Mouse (Mus musculus) left cerebral cortex, adult 11 months (tissue): Measurements from ENCODE around the gene Gnmt.
A peak's percentile ranks its signal among the peaks of the same experiment; 100 is the strongest.
"Not testable (repeated sequence)": the region's sequence is repeated elsewhere in the genome, so short reads cannot be mapped to it uniquely, and the experiment has no call there.

ENCODE experiments used
- DNase-seq: peaks from one replicate; pipeline ENCODE4 v3.0.0; 2022; ENCODE audit warnings: low spot score

The Gnmt gene

GRCm38 (mm10) chr17:46728904-46729318 lies at the start of gene Gnmt:
TSS of gene Gnmt (minus strand) at chr17:46729168.
- no peak for DNase-seq

DNA sequence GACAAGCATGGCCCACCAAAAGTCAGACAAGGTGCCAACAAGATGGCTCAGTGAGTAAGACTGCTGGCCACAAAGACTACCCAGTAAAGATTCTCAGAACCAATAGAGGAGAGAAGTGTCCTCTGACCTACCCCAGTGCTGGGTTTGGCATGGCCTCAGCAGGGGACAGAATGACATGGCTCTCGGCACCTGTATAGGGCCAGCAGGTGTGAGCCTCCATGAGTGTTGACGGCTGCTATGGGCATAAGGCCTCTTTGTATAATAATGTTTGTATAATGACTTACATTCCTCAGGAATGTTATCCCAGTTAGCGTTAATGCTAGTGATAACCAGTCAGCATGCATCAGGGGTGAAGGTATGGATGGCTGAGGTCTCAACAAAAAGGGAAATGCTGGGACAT lies 47.1 kb upstream of the Gnmt start:
- no peak for DNase-seq

GRCm38 (mm10) chr17:46775070-46775469 lies 46.1 kb upstream of the Gnmt start:
- no peak for DNase-seq

DNA sequence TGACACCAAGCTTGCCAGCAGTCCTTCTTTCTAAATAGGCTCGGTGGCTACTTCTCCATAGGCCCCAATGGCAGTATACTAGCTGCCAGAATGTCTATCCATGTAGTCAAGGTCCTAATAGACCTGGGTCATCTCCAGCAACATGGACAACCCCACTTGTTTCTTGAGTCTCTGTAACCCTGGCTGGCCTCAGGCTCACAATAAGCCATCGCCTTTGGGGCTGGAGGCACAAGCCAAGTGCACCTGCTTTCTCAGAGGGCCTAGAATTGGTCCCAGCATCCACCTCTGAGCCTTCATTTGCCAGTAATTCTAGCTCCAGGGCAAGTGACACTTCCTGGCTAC lies 45.1 kb upstream of the Gnmt start:
- no peak for DNase-seq

DNA sequence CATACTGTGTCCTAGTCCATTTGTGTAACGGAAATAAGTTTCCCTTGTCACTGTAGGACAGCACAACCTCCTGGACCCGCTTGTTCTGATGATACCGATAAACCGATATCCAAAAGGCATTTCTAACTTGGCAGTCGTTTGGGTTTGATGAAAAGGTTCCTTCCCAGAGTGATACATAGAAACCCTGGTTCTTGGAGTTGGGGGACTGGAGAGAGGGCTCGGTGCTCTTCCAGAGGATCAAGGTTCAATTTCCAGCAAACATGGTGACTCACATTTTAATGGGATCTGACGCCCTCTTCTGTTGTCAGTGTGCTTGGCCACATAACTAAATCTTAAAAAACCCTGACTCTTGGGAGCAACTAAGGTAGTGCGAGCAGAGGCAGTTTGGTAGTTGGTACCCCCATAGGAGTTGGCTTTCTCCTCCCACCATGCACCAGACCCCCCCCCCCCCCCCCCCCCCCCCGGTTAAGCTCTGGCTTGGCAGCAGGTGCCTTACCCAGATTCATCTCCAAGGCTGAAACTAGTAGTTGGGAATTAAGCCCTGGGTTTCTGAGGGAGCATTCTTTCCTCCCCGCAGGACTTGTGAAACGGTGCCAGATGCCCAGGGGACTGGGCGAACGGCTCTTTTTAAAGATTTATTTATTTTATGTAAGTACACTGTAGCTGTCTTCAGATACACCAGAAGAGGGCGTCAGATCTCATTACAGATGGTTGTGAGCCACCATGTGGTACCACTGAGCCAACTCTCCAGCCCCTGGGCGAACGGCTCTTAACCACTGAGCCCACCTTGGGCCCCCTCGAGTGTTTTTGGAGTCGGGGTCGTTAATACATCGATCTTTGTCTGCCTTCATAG lies 44.5 kb upstream of the Gnmt start:
- no peak for DNase-seq

DNA sequence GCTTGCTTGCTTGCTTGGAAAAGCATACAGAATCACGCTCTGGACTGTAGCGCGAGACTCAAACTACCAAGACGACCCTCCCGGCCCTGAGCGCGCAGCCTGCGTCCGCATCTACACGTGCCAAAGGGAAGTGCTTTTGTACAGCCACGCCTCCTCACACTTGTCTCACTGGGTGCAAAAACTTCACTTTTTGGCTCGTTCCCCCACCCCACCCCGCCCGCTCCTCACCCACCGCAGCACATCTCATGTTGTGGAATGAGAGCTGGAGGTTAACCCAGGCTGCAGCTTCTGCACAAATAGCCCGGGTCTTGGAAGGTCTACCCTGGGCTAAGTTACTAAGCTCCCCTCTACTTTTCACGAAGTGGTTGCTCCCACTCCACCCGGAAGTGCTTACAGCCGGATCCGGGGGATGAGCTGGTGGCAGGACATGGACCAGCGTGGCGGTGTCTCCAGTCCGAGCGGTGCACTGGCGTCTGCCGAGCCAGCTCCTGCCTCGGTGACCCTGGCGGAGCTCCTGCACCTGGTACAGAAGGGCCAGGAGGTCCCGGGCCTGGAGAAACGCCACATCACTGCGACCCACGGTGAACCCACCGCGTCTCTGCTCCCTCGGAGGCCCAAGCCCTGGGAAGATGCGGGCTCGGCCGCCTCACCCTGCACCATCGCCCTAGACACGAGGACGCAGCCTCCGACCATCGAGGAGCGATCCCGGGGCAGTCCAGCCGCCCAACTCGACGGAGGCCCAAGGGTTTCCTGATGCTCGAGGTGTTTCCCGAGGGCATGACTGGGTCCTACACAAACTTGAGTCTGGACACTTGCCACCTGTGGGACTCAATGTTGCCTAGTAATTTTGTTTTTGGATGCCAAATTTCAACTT lies 43.7 kb upstream of the Gnmt start, which contains the start of gene 2310039H08Rik:
Gene 2310039H08Rik (plus strand): TSS at position 232 of the 874 bp plus-strand sequence.
- peak; percentile 72 for DNase-seq

DNA sequence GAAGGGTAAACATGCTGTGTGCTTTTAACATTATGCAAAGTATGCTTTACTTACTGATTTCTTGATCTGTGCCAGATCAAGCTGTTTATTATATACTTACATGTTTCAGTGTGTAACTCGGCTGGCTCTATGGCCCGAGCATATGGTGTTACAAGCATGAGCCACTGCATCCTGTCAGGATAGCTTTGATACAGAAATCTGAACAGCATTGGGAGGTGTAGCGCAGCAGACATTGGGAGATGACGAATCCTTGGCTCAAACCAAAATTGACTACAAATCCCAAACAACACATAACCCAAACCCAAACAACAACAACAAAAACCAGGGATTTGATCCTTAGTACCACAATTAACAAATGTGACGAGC lies 43.1 kb upstream of the Gnmt start:
- DNase-seq, result no peak

DNA sequence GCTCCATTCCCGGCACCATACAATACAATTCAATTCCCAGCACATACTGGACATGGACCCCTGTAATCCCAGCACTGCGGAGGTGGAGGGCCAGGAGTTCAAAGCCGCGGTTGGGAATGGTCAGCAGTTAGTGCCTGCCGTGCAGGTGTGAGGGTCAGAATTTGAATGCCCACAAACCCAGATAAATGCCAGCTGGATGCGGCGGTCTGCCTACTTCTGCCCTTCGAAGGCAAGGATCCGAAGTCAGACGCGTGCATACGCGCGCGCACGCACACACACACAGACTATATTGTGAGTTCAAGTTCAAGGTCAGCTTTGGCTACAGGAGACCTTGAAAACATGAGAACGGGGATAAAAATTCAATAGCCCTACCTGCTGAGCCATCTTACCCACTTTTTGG lies 42.6 kb upstream of the Gnmt start:
- DNase-seq, result no peak

DNA sequence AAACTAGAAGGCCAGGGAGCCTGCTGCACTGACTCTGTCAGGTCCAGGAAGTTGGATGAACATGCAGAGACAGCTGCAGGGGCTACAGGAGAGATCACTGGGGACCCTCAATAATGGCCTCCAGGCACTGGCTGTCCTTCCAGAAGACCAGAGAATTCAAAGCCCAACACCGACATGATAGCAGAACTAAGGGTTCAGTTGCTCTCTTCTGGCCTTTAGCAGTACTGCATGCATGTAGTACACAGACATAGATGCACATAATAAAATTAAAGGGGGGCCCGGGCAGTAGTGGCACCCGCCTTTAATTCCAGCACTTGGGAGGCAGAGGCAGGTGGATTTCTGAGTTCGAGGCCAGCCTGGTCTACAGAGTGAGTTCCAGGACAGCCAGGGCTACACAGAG lies 42.1 kb upstream of the Gnmt start:
- DNase-seq, result no peak

DNA sequence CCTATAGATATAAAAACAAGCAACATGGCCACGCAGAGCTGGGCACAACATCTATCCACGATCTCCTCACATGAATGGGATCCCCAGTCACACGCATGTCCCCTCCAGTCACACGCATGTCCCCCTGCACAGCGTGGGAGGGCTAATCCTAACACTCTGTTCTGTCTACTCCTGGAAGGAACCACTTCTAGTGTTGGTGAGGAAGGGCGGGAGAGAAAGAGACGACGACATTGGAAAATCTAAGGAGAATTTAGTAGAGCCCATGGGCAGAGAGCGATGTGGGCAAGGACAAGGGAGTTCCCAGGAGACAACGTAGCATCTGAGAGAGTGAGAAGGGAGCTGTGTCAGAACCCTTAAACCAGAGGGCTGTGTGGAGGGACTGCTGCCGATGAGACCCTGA lies 41.6 kb upstream of the Gnmt start:
- DNase-seq, result no peak

- DNase-seq, result no peak
Measured at GRCm38 (mm10) chr17:46767868-46768267, 38.9 kb upstream of the Gnmt start.

GRCm38 (mm10) chr17:46764916-46765315 lies 35.9 kb upstream of the Gnmt start:
- DNase-seq, result not testable (repeated sequence)

DNA sequence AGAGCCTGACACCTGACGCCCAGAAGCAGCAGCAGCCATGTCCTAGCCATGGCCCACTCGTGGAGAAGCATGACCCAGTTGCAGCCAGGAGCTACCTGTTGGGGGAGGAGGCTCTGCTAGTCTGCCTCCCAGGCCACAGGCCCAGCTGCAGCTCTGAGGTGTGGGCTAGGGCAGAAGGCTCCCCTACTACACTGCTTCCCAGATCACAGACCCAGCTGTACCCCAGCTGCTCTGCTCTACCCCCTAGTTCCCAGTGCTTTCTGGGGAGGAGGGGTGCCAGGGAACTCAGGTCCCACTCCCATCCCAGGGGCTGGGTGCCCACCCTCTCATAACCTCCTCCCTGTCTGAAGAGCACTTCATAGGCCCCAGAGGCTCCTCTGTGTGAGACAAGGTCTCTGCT lies 34.6 kb upstream of the Gnmt start, which contains the start of gene Ptcra:
Gene Ptcra (minus strand): TSS at position 169 of the 400 bp plus-strand sequence.
- DNase-seq, result no peak

GRCm38 (mm10) chr17:46758753-46759152 lies 29.8 kb upstream of the Gnmt start:
- no peak for DNase-seq

- DNase-seq, result peak; percentile 96
Measured at GRCm38 (mm10) chr17:46751794-46752556, 23.0 kb upstream of the Gnmt start, which contains the start of gene Cnpy3. TSS of gene Cnpy3 (minus strand) at chr17:46752214.

DNA sequence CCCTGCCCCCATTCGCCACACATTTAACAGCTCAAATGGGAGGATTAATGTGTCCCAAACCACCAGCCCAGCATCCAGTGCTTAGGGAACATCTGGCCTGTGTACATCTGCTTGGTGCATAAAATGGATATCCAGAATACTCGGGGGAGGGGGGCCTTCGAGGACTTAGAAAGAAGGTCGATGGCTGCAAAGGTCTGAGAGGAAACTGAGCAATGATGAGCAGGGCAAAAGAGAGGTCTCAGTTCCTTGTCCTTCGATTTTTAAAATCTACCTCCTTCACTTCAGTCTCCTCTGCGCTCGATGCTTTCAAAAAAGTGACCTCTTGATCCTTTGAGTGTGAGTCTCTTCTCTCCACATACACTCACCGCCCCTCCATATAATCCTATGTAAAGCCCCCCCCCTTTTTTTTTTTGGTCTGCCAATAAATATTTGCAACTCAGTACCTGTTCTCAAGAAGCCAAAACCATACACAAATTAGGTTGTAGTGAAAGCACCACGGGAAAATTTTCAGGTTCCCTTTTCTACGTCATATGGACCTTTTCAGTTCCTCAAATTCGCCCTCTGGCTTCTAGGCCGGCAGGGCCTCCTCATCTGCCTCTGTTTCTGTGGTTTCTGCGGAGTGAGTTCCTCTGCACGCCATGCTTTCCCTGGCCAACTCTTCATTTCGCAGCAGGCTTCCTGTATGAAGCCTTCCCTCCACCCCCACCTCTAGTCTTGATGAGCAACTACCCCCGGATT lies 22.3 kb upstream of the Gnmt start:
- DNase-seq, result peak; percentile 58

DNA sequence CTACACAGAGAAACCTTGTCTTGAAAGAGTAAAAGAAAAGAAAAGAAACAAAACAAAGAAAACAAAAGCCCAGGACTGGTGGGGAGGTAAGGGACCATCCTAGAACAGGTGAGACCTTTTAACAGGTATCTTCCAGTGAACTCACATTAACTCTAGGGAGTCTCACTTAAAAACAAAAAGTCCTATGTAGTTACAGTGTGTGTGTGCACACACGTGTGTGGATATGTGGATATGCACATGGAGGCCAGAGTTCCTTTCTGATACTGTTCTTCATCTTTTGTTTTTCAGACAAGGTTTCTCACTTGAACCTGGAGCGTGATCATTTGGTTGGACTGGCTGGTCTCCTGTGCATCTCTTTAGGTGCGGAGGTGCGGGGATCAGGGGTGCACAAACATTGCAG lies 21.6 kb upstream of the Gnmt start:
- DNase-seq, result no peak

DNA sequence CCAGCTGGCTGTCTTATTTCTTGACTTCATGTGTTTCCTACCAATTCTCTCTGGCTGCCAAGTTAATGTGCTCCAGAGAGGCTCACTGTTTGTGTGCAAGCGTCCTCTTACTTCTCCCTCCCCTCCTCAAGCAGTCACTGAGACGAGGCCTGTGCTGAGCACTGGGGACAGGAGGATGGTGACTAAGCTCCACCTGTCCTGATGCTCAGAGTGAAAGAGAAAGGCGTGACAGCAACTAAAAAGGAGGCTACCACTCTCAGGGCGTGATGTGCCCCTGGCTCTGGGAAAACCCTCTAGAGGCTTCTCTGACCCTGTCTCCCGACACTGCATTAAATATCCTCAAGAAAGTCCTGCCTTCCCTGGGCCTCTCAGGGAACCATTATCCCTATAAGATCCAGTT lies 20.3 kb upstream of the Gnmt start:
- no peak for DNase-seq

GRCm38 (mm10) chr17:46747806-46748205 lies 18.8 kb upstream of the Gnmt start:
- no peak for DNase-seq

GRCm38 (mm10) chr17:46747234-46747633 lies 18.3 kb upstream of the Gnmt start:
- DNase-seq, result no peak

GRCm38 (mm10) chr17:46745506-46745905 lies 16.5 kb upstream of the Gnmt start:
- DNase-seq, result no peak

GRCm38 (mm10) chr17:46742986-46743385 lies 14.0 kb upstream of the Gnmt start:
- DNase-seq, result no peak
